Mouse (Mus musculus): Measurements from ENCODE around the gene Nptxr. TPM values are rescaled to one million over a fixed set of nuclear protein-coding genes. Genes with fewer than 3 reads are reported as not detected.

Gene Nptxr
- polyA plus RNA-seq, 1 experiment from 2014 or later = 1.3 TPM

DNA sequence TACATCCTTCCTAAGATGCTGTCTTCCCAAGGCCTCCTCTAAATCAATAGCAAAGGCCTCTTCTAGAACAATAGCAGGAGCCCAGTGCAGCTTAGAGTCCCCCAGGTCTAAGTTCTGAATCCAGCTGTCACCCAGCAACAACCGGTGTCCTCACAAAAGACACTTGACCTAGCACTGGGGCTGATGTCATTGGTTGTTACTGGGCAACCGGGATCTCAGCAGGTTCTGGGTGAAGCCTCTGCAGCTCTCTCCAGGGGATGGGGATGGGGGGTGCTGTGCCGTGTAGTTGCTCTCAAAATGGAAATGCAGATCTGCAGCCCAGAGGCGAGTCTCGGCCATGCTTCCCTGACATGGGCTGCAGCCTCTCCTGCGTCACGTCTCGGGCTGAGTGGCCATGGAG is 16.8 kb downstream of the Nptxr start:
- no peak overlapping the region for H3K27ac ChIP-seq (replicated peaks in 1 of 2; ENCODE audit: control insufficient read depth in 1 of 2, insufficient read depth in 1 of 2, low read depth in 2 of 2, low read length in 2 of 2)
- H3K4me3 ChIP-seq (ENCODE audit: control insufficient read depth in 1 of 2, insufficient read depth in 1 of 2, low read depth in 1 of 2, low read length in 2 of 2) = no peak overlapping the region
- no peak overlapping the region for H3K4me2 ChIP-seq (ENCODE audit: low read length)
- no peaks in the 10 kb centered on the region for H3K9me3 ChIP-seq (ENCODE audit: control insufficient read depth, low read length)
- no peak for ATAC-seq (ENCODE audit: insufficient number of reproducible peaks, insufficient read depth, low FRiP score, low read depth)
- WGBS = 56% methylated on average over 8 of the region's 8 CpGs
- H3K9ac ChIP-seq (ENCODE audit: low read length) = no peak overlapping the region
- peaks cover 18% of the 10 kb centered on the region for H3K27me3 ChIP-seq (ENCODE audit: control insufficient read depth, insufficient read depth, low read length)
- no peaks in the 10 kb centered on the region for H3K4me1 ChIP-seq (ENCODE audit: control insufficient read depth in 2 of 2, insufficient read depth in 2 of 2, low read length in 2 of 2)
- no peaks in the 10 kb centered on the region for H3K36me3 ChIP-seq (ENCODE audit: control insufficient read depth, insufficient read depth, low read length)

DNA sequence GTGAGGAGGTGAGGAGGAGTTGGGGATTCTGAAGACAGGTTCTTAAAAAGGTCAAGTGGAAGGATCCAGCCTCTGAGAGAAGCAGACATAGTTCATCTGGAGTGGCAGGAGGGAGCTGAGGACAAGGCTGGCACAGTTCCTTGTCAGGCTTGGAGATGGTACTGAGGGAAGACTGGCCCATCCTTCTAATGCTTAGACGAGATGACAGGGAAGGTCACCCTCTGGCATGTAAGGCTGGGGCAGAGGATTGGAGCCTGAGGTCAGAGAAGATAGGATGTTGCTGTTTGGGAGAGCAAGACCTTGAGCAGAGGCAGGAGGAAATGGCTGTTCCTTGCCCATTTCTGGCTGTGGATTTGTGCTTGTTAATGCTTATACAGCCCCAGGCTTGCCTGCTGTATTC is 19.5 kb downstream of the Nptxr start:
- H3K27ac ChIP-seq (replicated peaks in 1 of 2; ENCODE audit: control insufficient read depth in 1 of 2, insufficient read depth in 1 of 2, low read depth in 2 of 2, low read length in 2 of 2) = no peak overlapping the region
- H3K9me3 ChIP-seq (ENCODE audit: control insufficient read depth, low read length) = no peaks in the 10 kb centered on the region
- H3K4me2 ChIP-seq (ENCODE audit: low read length) = no peak overlapping the region
- 40% methylated on average over 1 of the region's 1 CpGs for WGBS
- no peak overlapping the region for H3K4me3 ChIP-seq (ENCODE audit: control insufficient read depth in 1 of 2, insufficient read depth in 1 of 2, low read depth in 1 of 2, low read length in 2 of 2)
- peaks cover 10% of the 10 kb centered on the region; the same call in 1 of the 2 replicates for H3K27me3 ChIP-seq (ENCODE audit: control insufficient read depth, insufficient read depth, low read length)
- H3K36me3 ChIP-seq (ENCODE audit: control insufficient read depth, insufficient read depth, low read length) = no peaks in the 10 kb centered on the region
- ATAC-seq (ENCODE audit: insufficient number of reproducible peaks, insufficient read depth, low FRiP score, low read depth) = no peak
- H3K4me1 ChIP-seq (ENCODE audit: control insufficient read depth in 2 of 2, insufficient read depth in 2 of 2, low read length in 2 of 2) = no peaks in the 10 kb centered on the region
- no peak overlapping the region for H3K9ac ChIP-seq (ENCODE audit: low read length)

DNA sequence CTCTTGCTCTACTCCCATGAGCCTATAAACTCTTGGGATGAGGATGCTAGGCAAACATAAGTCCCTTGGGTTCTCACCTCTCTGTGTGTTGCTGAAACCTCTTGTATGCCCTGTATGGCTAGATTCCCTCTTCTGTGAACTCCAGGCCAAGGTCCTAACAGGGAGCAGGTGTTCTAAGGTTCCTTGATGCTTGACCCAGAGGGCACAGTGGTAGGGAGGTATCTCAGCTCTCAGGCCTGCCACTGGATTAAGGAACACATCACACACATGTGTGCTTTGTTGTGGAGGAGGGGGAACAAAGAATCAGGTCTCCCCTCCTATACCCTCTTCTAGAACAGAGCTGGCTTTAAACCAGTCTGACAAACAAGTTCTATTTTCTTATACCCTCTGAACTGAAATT is 26.8 kb downstream of the Nptxr start, which contains the start of gene Dnal4:
Dnal4 (minus strand) TSS at position 101 of the 400 bp plus-strand sequence.
- Histone ChIP-seq H3K4me3 (ENCODE audit: control insufficient read depth in 1 of 2, insufficient read depth in 1 of 2, low read depth in 1 of 2, low read length in 2 of 2) (no peak within 1 kb of the TSS), H3K9ac (ENCODE audit: low read length) (no peak within 1 kb of the TSS), H3K27ac (replicated peaks in 1 of 2; ENCODE audit: control insufficient read depth in 1 of 2, insufficient read depth in 1 of 2, low read depth in 2 of 2, low read length in 2 of 2) (no peak within 1 kb of the TSS), H3K4me1 (ENCODE audit: control insufficient read depth in 2 of 2, insufficient read depth in 2 of 2, low read length in 2 of 2) (peaks cover 7 to 10% of the 10 kb centered on the region in 2 experiments), H3K27me3 (ENCODE audit: control insufficient read depth, insufficient read depth, low read length) (no peaks in the 10 kb centered on the region), H3K9me3 (ENCODE audit: control insufficient read depth, low read length) (no peaks in the 10 kb centered on the region), H3K36me3 (ENCODE audit: control insufficient read depth, insufficient read depth, low read length) (no peaks in the 10 kb centered on the region), H3K4me2 (ENCODE audit: low read length) (no peak within 1 kb of the TSS)
- no peak for ATAC-seq (ENCODE audit: insufficient number of reproducible peaks, insufficient read depth, low FRiP score, low read depth)

DNA sequence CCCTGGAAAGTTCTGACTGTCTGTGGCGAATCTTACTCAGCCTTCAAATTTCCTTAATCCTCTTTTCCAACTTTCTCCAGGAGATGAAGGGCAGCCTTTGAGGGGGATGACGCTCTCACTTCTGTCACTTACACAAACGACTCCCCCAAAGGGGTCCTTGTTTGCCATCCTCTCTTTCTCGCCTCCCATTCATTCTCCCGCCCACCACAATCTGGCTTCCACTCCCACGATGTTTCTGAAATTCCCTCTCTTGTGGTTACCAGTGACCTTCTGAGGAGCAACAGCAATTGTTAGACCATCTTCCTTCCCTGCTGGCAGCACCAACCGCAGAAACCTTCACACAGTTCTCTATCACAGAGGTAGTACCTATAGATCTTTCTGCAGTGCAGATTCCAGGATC is 28.9 kb downstream of the Nptxr start:
- no peak overlapping the region for H3K4me2 ChIP-seq (ENCODE audit: low read length)
- no peak overlapping the region for H3K27ac ChIP-seq (replicated peaks in 1 of 2; ENCODE audit: control insufficient read depth in 1 of 2, insufficient read depth in 1 of 2, low read depth in 2 of 2, low read length in 2 of 2)
- H3K4me3 ChIP-seq (ENCODE audit: control insufficient read depth in 1 of 2, insufficient read depth in 1 of 2, low read depth in 1 of 2, low read length in 2 of 2) = no peak overlapping the region
- ATAC-seq (ENCODE audit: insufficient number of reproducible peaks, insufficient read depth, low FRiP score, low read depth) = no peak
- H3K36me3 ChIP-seq (ENCODE audit: control insufficient read depth, insufficient read depth, low read length) = no peaks in the 10 kb centered on the region
- no peaks in the 10 kb centered on the region for H3K9me3 ChIP-seq (ENCODE audit: control insufficient read depth, low read length)
- no peak overlapping the region for H3K9ac ChIP-seq (ENCODE audit: low read length)
- no peaks in the 10 kb centered on the region for H3K27me3 ChIP-seq (ENCODE audit: control insufficient read depth, insufficient read depth, low read length)
- 50% methylated on average over 7 of the region's 7 CpGs for WGBS
- peaks cover 15 to 18% of the 10 kb centered on the region in 2 experiments for H3K4me1 ChIP-seq (ENCODE audit: control insufficient read depth in 2 of 2, insufficient read depth in 2 of 2, low read length in 2 of 2)

DNA sequence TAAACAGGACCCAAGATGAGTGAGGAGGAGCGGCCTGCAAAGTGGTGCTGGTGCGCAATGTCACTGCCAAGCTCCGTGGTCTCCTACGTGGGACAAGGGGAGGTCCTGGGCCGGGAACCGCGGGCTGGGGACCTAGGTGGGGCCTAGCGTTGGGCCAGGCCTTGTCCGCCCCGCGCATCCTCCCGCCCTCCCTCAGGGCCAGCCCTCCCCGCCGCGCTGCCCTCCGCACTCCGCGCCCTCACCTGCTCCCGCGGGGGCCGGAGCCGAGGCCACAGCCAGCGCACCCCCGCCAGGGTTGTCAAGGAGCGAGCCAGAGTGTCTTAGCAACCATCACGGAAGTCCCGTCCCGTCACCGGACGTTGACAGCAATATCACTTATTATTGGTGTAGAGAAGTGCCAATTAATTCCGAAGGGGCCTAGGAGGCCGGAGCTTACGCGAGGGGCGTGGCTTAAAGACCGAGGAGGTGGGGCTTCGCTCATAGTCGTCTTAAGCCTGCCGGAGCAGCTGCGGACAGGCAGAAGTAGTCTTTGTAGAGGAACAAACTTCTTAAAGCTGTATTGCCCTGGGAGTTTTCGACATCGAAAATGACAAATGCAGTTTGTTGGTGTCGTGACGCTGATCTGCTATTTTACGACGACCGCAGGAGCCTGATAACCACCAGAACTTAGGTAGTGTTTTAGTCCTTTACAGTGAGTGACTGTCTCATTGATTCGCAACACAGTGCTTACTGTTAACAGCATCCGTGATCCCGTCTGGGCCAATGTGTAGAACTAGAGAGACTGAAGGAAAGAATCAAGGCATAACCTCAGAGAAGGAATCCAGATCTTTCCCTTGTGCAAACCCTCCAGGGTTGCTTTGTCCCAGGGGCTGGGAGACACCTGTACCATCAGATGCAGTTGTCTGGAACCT is 30.2 kb downstream of the Nptxr start:
- Histone ChIP-seq H3K4me1 (ENCODE audit: control insufficient read depth in 2 of 2, insufficient read depth in 2 of 2, low read length in 2 of 2) (peaks cover 19 to 31% of the 10 kb centered on the region in 2 experiments), H3K36me3 (ENCODE audit: control insufficient read depth, insufficient read depth, low read length) (no peaks in the 10 kb centered on the region), H3K4me3 (ENCODE audit: control insufficient read depth in 1 of 2, insufficient read depth in 1 of 2, low read depth in 1 of 2, low read length in 2 of 2) (peak overlapping the region; percentile 70 to 88), H3K9me3 (ENCODE audit: control insufficient read depth, low read length) (no peaks in the 10 kb centered on the region), H3K27me3 (ENCODE audit: control insufficient read depth, insufficient read depth, low read length) (no peaks in the 10 kb centered on the region), H3K9ac (ENCODE audit: low read length) (peak overlapping the region; percentile 90), H3K4me2 (ENCODE audit: low read length) (peak overlapping the region; percentile 85), H3K27ac (replicated peaks in 1 of 2; ENCODE audit: control insufficient read depth in 1 of 2, insufficient read depth in 1 of 2, low read depth in 2 of 2, low read length in 2 of 2) (peak overlapping the region; percentile 20 to 70)
- under 1% methylated on average over 48 of the region's 50 CpGs for WGBS
- peak; percentile 96 for ATAC-seq (ENCODE audit: insufficient number of reproducible peaks, insufficient read depth, low FRiP score, low read depth)

DNA sequence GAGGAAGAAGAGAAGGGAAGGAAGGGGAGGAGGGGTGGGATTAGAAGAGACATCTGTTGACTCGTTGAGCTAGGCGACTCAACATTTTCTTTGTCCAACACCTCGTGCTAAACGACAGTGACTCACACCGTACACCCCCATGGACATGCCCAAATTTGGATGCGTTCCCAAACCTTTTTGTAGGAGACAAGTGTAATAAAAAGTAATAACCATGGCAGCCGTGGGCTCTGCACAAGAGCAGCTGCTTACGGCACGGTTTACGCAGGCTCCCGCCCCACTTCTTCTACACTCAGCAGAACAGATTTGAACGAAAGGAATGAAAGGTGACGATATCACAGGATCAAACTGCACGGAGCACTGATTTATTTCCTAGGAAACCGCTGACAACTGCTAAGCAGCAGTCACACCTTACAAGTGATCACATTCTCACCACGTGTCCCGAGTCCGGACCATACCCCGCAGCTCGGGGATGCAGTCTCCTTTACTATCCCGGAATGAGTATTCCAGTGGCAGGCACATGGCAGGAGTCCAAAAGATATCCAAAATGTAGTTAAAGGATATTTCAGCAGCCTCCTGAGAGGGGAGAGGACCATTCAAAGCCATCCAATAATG is 33.8 kb downstream of the Nptxr start:
- Histone ChIP-seq H3K4me1 (ENCODE audit: control insufficient read depth in 2 of 2, insufficient read depth in 2 of 2, low read length in 2 of 2) (peaks cover 42 to 65% of the 10 kb centered on the region in 2 experiments), H3K27me3 (ENCODE audit: control insufficient read depth, insufficient read depth, low read length) (no peaks in the 10 kb centered on the region), H3K27ac (replicated peaks in 1 of 2; ENCODE audit: control insufficient read depth in 1 of 2, insufficient read depth in 1 of 2, low read depth in 2 of 2, low read length in 2 of 2) (no peak overlapping the region), H3K9me3 (ENCODE audit: control insufficient read depth, low read length) (no peaks in the 10 kb centered on the region), H3K4me3 (ENCODE audit: control insufficient read depth in 1 of 2, insufficient read depth in 1 of 2, low read depth in 1 of 2, low read length in 2 of 2) (no peak overlapping the region), H3K36me3 (ENCODE audit: control insufficient read depth, insufficient read depth, low read length) (no peaks in the 10 kb centered on the region), H3K9ac (ENCODE audit: low read length) (no peak overlapping the region), H3K4me2 (ENCODE audit: low read length) (peak overlapping the region; percentile 5)
- 44% methylated on average over 21 of the region's 21 CpGs for WGBS
- no peak for ATAC-seq (ENCODE audit: insufficient number of reproducible peaks, insufficient read depth, low FRiP score, low read depth)

DNA sequence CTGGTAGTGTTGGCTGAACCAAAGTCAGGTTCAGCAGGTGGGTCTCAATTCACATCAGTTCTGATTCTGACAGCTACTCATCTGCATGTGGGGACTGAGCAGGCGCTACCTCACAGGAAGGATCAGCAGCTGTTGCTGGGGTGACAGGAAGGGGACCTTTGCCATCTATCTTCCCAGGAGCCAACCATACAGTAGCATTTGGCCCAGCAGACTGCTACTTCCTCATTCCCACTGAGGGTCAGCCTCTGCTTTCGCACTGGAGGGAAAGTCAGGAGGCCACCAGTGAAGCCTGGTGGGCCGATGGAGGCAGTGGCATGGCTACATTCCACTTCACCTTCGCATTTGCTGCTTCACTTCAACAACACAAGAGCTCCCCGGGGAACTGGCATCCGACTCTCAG is 36.3 kb downstream of the Nptxr start:
- H3K4me2 ChIP-seq (ENCODE audit: low read length) = peak overlapping the region; percentile 43; the same call in 1 of the 2 replicates
- WGBS = 62% methylated on average over 6 of the region's 6 CpGs
- H3K9me3 ChIP-seq (ENCODE audit: control insufficient read depth, low read length) = no peaks in the 10 kb centered on the region
- 0 out of 4 replicates have a peak overlapping the region, but pooled peaks of 1 of the 2 experiments have one; percentile 68 for H3K27ac ChIP-seq (replicated peaks in 1 of 2; ENCODE audit: control insufficient read depth in 1 of 2, insufficient read depth in 1 of 2, low read depth in 2 of 2, low read length in 2 of 2)
- H3K27me3 ChIP-seq (ENCODE audit: control insufficient read depth, insufficient read depth, low read length) = no peaks in the 10 kb centered on the region
- peaks cover 12% of the 10 kb centered on the region for H3K36me3 ChIP-seq (ENCODE audit: control insufficient read depth, insufficient read depth, low read length)
- ATAC-seq (ENCODE audit: insufficient number of reproducible peaks, insufficient read depth, low FRiP score, low read depth) = no peak
- peaks cover 36 to 61% of the 10 kb centered on the region in 2 experiments for H3K4me1 ChIP-seq (ENCODE audit: control insufficient read depth in 2 of 2, insufficient read depth in 2 of 2, low read length in 2 of 2)
- no peak overlapping the region for H3K9ac ChIP-seq (ENCODE audit: low read length)
- no peak overlapping the region for H3K4me3 ChIP-seq (ENCODE audit: control insufficient read depth in 1 of 2, insufficient read depth in 1 of 2, low read depth in 1 of 2, low read length in 2 of 2)

Data from heart, embryonic 14.5 days (tissue).